Mouse (Mus musculus) right cerebral cortex, postnatal 36 days (tissue): Measurements from ENCODE around the gene Gramd1c.
A peak's percentile ranks its signal among the peaks of the same experiment; 100 is the strongest.

Experiments used
- DNase-seq, 2 experiments: peaks; one replicate each; pipeline ENCODE4 v3.0.0; 2022; ENCODE audit warnings: low spot score in 2 of 2, mixed read lengths in 1 of 2

Gene Gramd1c

DNA sequence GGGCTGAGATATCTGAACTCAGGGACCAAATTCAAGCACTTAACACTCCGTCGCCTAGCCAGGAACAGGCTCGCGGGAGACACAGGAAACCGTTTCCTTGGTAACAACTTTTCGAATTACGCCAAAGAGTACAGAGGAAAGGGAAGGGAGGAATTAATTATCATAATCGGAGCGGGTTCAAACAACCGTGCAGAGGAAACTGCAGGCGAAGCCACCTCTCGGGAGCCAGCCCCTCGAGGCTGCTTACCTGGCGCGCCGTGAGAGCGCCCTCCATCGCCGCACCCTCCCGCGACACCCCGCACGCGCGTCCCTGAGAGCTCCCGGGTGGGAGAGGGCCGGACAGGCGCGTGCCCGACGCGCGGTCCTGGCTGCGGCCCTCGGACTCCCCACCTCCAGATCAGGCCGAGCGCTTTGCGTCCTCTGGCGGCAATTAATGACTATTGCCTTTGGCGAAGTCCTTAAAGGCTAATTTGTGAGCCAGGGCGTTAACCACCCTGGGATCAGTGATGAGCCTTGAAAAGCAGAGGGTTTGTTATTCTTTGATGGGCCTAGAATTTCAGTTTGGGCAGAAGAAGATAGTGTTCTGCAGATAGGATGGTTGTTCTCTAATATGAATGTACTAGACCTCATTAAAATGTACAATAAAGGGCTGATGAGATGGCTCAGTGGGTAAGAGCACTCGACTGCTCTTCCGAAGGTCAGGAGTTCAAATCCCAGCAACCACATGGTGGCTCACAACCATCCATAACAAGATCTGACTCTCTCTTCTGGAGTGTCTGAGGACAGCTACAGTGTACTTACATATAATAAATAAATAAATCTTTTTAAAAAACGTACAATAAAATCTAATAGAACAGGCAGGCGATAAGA lies at the start of gene Gramd1c:
TSS of gene Gramd1c (minus strand) at position 321 of the 870 bp plus-strand sequence.
- peak; percentile 22 to 30 for DNase-seq

DNA sequence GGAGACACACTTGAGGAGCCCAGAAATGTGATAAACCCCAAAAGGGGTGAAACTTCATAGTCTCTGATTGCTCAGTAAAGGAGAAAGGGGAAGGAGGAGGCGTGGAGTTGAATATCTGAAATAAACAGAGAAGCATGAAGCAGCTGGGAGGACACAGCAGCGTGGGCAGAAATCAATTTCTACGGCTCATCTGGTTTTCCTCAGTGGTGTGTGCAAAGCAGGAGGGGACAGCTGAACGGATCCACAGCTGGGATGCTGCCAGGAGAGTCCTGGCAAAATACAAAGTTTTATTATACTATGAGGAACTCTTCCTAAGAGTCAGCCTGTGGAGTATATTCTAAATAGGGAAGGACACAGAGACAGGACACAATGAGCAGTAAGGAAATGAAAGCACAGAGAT lies 45.9 kb upstream of the Gramd1c start:
- DNase-seq = peak in 1 of 2 experiments; percentile 30

- no peak for DNase-seq
These were observed 42.1 kb upstream of the Gramd1c start for GRCm38 (mm10) chr16:44105211-44105610.

DNA sequence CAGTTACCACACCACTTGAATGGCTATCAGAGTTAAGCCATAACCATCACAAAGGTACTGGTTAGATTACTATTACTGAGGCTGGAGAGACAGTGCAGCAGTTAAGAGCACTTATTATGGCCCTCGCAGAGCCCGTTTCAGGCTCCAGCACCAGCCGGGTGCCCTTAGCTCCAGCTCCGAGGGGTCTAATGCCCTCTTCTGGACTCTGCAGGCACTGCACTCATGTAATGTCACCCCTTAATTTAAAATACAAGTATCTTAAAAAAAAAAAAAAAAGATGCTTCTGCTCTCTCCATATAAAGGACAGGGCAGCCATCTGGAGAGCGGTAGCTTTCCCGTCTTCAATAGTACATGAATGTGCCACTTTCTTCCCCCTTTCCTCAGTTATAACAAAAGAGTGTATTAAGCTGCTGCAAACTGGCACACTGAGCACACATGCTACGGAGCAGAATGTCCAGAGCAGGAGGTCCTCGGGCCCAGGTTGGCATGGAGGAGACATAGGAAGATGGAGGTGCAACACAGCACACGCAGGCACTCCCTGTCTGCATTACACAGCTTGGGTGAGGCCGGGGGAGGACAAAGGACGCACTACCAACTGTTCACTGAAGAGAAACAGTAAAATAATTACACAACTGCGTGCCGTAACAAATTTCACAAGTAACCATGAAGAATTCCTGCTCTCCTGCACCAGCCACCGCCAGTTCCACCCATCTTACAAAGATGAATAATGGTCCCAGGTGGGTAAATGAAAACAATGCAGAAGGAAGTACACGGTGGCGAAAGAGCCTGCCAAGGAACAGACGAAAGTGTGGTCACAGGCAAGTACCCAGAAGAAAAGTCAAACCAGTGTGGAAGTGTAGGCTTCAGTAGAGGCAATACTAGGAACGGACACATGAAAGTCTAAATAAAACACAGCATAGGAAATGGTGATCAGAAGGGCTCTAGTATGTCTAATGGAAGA lies 40.9 kb upstream of the Gramd1c start:
- DNase-seq = no peak

DNA sequence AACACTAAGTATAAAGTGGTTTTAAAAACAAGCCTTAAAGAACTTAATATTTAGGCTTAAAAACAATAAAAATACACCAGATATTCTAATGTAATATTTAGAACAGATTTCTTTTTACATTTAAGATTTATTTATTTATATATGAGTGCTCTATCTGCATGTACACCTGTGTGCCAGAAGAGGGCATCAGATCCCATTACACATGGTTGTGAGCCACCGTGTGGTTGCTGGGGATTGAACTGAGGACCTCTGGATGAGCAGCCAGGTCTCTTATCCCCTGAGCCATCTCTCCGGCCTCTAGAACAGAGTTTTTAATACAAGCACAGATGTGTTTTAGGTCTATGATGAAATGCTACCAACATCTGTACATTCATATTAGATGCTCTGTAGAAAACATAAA lies 39.8 kb upstream of the Gramd1c start:
- no peak for DNase-seq

DNA sequence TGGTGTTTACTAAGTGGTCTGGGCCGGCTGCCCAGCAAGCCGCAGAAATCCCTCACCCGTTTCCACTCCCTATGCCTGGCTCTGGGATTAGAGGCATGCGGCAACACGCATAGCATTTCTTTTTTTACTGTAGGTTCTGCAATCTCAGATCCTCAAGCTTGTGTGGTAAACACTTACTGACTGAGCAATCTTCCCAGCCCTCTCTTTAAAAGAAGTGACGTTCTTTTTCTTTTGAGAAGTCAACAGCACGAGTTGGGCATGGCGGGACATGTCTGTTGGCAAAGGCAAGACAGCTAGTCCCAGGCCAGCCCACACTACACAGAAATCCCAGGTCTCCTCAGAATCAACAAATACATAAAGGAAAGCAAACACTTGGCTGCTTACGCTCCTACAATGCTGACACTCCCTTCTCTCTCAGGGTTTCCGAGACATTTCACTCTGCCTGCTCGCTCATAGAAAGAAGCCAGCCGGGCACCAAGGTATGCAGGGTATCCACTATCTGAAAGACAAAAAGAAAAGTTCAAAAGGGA lies 38.1 kb upstream of the Gramd1c start:
- DNase-seq = no peak

DNA sequence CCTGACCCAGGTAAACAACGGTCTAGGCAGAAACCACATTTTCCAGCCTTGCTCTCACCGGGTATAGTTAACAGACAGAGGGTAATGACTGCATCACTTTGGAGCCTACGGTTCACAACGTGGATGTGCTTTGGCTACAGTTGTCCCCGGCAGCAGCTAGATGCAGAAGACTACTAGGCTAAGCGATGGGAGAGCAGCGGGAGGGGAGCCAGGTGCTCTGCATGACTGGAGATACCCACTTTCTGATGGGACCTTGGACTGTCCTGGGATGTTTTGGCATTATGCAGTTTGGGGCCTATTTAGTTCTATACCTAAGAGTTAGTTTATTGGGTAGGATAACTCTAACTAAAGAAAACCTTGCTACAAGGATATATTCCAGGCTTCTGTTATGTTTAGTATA lies 36.2 kb upstream of the Gramd1c start:
- DNase-seq = no peak

DNA sequence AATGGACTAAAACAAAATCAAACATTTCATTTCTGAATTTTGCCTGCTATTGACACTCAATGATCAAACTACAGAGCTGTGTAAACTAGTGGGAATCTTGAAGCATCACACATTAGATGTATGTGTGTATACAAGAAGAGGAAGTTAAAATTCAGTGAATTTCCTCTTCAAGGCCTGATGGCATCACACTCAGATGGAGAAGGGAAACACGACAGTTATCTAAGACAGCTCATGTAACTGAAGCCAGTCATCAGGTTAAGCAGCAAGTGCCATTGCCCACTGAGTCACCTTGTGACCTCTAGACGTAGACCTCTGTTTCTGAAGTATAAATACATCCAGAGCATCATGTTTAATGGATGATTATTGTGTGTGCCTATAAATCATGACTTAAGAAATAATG lies 24.5 kb upstream of the Gramd1c start:
- no peak for DNase-seq

DNA sequence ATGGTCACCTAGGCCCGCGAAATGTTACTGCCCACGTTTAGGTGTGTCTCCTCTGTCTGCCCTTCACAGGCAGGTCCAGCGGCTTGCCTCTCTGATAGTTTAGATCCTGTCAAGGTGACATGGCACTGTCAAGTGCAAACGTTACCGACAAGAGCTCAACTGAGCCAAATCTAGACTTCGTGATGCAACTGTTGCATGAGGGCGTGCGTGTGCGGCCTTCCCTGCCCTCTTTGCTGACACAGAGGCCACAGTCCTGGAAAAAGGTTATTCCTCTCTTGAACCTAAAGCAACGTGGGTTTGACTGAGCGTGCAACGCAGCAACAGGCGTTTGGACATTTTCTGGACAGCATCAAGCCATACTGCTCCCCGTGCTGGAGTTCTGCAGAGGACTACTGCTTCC lies 1.8 kb downstream of the Gramd1c start:
- no peak for DNase-seq

GRCm38 (mm10) chr16:44060604-44061286 lies 2.4 kb downstream of the Gramd1c start:
- DNase-seq = no peak

GRCm38 (mm10) chr16:44058745-44059144 lies 4.4 kb downstream of the Gramd1c start:
- DNase-seq = peak; percentile 49 to 56

DNA sequence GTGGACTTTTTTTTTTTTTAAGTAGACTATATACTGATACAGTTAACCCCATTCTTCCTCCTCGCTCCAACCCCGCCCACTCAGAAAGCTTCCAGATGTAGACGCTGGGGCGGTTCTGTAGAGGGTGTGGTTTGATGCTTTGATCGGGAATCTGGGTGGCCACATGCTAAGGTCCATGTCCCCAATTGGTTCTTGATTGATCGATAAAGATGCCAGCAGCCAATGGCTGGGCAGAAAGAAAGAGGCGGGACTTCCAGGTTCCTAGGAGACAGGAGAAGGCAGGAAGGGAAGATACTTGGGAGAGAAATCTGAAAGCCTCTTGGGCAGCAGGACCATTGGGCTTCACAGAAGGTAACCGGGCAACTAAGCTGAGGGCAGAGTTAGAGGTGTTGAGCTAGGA lies 7.4 kb downstream of the Gramd1c start:
- no peak for DNase-seq

DNA sequence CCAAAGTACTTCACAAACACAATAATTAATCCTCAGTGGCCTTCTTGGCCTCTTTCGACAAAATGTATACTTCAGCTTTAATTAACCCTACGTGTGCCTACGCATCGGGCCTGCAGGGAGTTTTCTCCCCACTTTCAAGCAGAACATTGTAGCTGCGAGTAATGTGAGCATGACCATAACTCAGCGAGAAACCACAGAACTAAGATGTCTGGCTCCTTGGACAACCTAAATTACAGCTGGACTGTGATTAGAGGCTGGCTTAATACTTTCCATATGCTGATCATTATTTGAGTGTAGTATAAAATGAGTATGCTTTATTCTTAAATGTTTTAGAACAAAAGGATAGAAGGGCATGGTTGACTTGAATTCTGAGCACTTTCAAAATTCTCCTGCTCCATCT lies 9.9 kb downstream of the Gramd1c start:
- DNase-seq = no peak

DNA sequence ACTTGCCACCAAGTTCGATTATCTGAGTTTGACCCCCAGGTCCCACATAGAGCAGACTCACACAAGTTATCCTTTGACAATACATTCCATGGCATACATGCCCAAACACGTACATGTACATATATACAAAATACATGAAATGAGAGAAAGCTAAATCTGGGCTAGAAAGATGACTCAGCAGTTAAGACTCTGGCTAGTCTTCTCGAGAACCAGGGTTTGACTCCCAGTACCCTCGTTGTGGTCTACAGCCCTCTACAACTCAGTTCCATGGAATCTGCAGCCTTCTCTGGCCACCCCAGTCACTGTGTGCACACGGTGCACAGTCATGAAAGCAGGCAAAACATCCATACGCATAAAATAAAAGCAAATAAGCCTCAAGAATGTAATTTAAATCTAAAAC lies 10.8 kb downstream of the Gramd1c start:
- DNase-seq = no peak

DNA sequence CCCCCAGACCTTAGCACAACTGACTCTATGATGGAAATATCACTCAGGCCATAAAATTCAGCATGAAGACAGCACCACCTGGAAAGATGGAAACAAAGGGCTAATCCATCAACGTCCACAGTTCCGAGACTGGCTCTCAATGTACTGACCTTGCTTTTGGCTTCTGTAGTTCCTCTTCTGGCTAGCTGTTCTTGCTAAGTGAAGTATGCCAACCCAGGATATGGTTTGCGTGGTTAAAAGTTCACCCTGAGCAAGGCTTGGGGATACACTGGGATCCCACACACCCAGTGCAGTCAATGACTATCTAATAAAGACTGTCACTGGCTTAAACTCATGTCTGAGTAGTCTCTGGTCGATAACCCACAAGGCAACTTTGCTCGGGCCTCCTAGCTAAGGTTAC lies 13.0 kb downstream of the Gramd1c start:
- DNase-seq = no peak

GRCm38 (mm10) chr16:44039112-44039511 lies 24.0 kb downstream of the Gramd1c start:
- no peak for DNase-seq

GRCm38 (mm10) chr16:44035221-44035620 lies 27.9 kb downstream of the Gramd1c start:
- no peak for DNase-seq

DNA sequence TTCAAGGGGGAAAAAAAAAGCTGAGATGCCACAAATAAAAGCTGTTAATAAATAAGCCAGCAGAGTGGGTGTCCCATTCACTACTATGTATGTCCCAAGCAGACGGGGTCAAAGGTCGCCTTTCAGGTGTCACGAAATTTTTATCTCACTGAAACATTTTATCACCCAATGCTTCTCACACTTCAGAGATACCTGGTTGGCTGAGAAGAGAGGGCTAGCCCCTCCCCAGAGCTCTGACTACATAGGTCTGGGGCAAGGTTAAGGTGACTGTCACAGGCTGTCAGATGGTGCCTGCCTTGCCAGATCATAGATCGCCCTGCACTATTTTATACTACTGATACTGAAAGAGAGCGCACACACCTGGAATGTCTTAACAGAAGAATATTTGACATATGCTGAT lies 29.8 kb downstream of the Gramd1c start:
- no peak for DNase-seq

GRCm38 (mm10) chr16:44029273-44029672 lies 33.9 kb downstream of the Gramd1c start:
- no peak for DNase-seq

DNA sequence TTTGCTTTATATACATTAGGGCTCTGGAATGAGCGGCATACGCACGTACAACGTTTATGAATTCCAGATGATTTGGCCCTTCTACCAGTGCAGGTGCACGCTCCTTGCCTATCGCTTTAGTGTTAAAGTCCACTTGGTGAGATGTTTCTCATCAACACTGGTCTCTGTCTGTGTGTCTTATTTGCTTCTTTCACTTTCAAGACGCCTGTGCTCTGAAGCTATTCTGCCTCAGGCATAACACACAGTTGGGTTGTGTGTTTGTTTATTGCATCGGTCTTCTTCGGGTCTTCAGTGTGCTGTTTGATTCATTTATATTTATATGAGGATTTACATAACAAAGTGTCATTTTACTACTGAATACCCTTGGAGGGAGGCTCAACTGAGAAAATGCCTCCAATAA lies 36.3 kb downstream of the Gramd1c start:
- no peak for DNase-seq

DNA sequence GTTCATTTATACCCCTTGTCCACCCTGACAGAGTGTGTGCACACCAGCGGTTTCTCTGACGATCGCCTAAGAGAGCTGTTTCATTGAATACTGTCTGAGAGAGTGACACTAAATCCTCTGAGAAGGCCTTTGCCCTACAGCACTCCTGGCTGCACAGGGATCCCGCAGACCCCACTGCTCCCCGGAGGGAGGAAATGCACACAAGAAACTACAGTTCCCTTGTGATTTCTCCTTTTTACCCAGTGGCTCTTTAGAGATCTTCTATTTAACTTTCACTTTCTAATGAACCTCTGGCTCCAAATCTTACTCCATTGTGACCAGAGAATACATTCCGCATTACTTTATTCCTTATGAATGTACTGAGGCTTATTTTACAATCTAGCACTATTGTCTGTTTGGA lies 36.9 kb downstream of the Gramd1c start:
- no peak for DNase-seq
